Mouse (Mus musculus) left cerebral cortex, adult 2 months (tissue): ENCODE results near the gene Dnajb13. TPM values are rescaled to one million over a fixed set of nuclear protein-coding genes. Genes with fewer than 3 reads are reported as not detected.
"Not testable (repeated sequence)": the region's sequence is repeated elsewhere in the genome, so short reads cannot be mapped to it uniquely, and the experiment has no call there.

Experiments used
- DNase-seq, 2 experiments: peaks; one replicate each; pipeline ENCODE4 v3.0.0; 2021 to 2022; ENCODE audit warnings: low spot score in 2 of 2, mixed read lengths in 1 of 2; ENCODE audit errors: extremely low spot score in 1 of 2
- H3K27ac ChIP-seq: fragments of 200-600 bp; 2 replicates; pipeline ENCODE4 v1.8.1; 2022
- H3K4me3 ChIP-seq: fragments of 200-600 bp; 2 replicates; pipeline ENCODE4 v1.8.1; 2022
- CTCF ChIP-seq: fragments of 200-600 bp; IDR thresholded peaks from 2 replicates; pipeline ENCODE4 v1.8.1; 2022; ENCODE audit warnings: antibody characterized with exemption, mild to moderate bottlenecking, moderate library complexity
- intact Hi-C: fragments of 180-260 bp; cut with DNase I; formaldehyde crosslinking; loops from one replicate; pipeline ENCODE4 v1.15.1; 2025
- total RNA-seq, 2 experiments: library from RNA; stranded (reverse); gene quantifications; 2 replicates each; pipeline ENCODE4 v1.2.3; 2021

Dnajb13 gene
- total RNA-seq, 2 experiments from 2014 or later = 0.28 to 0.50 TPM

- DNase-seq = peak; percentile 43 to 62
- intact Hi-C loops = no loop called here
- Histone ChIP-seq H3K27ac (peak overlapping the region; percentile 75), H3K4me3 (peak overlapping the region; percentile 18)
- TF ChIP-seq CTCF = no peak; the same call in 1 of the 2 replicates
Measured at GRCm38 (mm10) chr7:100495581-100496251, 19.0 kb downstream of the Dnajb13 start.

- intact Hi-C loops = no loop called here
Measured at GRCm38 (mm10) chr7:100495042-100495441, 19.7 kb downstream of the Dnajb13 start.

GRCm38 (mm10) chr7:100494415-100494831 lies 20.3 kb downstream of the Dnajb13 start:
- DNase-seq = no peak
- no peak for TF ChIP-seq CTCF
- intact Hi-C loops = loop anchor here (5.0 kb wide), 1 partner anchor 67 kb away; no protein-coding TSS in a partner anchor
- Histone ChIP-seq H3K27ac (peak overlapping the region; percentile 58), H3K4me3 (peak overlapping the region; percentile 48)

More at GRCm38 (mm10) chr7:100495042-100495441, 19.7 kb downstream of the Dnajb13 start:
- no peak for TF ChIP-seq CTCF
- Histone ChIP-seq H3K4me3 (peak overlapping the region; percentile 18), H3K27ac (peak overlapping the region; percentile 75)
- DNase-seq = no peak

GRCm38 (mm10) chr7:100493484-100494414 lies 21.0 kb downstream of the Dnajb13 start:
- TF ChIP-seq CTCF = no peak
- DNase-seq = no peak
- intact Hi-C loops = loop anchor here (2.0 to 5.0 kb wide), 2 partner anchors 33 to 66 kb away; no protein-coding TSS in a partner anchor
- peak overlapping the region; percentile 81 for H3K27ac ChIP-seq
- peak overlapping the region; percentile 48 for H3K4me3 ChIP-seq

- Histone ChIP-seq H3K27ac (peak within 1 kb of the TSS; percentile 81), H3K4me3 (peak within 1 kb of the TSS; percentile 48)
- peak; percentile 49 to 67 for DNase-seq
- no peak for TF ChIP-seq CTCF
- intact Hi-C loops = loop anchor here (2.0 to 5.0 kb wide), 2 partner anchors 32 to 66 kb away; no protein-coding TSS in a partner anchor
Measured at GRCm38 (mm10) chr7:100493117-100493483, 21.7 kb downstream of the Dnajb13 start, which contains the start of gene Ucp2. TSS of gene Ucp2 (plus strand) at chr7:100493337.

GRCm38 (mm10) chr7:100492391-100493116 lies 22.2 kb downstream of the Dnajb13 start:
- intact Hi-C loops = loop anchor here (2.0 to 5.0 kb wide), 2 partner anchors 32 to 65 kb away; no protein-coding TSS in a partner anchor
- DNase-seq = no peak
- Histone ChIP-seq H3K4me3 (peak overlapping the region; percentile 48), H3K27ac (peak overlapping the region; percentile 81)
- no peak for TF ChIP-seq CTCF

- no peak overlapping the region for H3K4me3 ChIP-seq
- DNase-seq = no peak
- no peak for TF ChIP-seq CTCF
- no peak overlapping the region for H3K27ac ChIP-seq
- intact Hi-C loops = no loop called here
Measured at GRCm38 (mm10) chr7:100488474-100489048, 26.2 kb downstream of the Dnajb13 start.

- TF ChIP-seq CTCF = no peak
- no peak overlapping the region for H3K27ac ChIP-seq
- no peak overlapping the region for H3K4me3 ChIP-seq
- intact Hi-C loops = no loop called here
- no peak for DNase-seq
Measured at GRCm38 (mm10) chr7:100487301-100487700, 27.5 kb downstream of the Dnajb13 start.

- DNase-seq = no peak
- no peak overlapping the region for H3K27ac ChIP-seq
- TF ChIP-seq CTCF = no peak
- intact Hi-C loops = no loop called here
- H3K4me3 ChIP-seq = no peak overlapping the region
Measured at GRCm38 (mm10) chr7:100484493-100484892, 30.3 kb downstream of the Dnajb13 start.

- intact Hi-C loops, H3K4me3 ChIP-seq, H3K27ac ChIP-seq, DNase-seq: not testable (repeated sequence)
Measured at GRCm38 (mm10) chr7:100482046-100482445, 32.7 kb downstream of the Dnajb13 start.

- no peak overlapping the region for H3K4me3 ChIP-seq
- no peak for TF ChIP-seq CTCF
- H3K27ac ChIP-seq = no peak overlapping the region
- no peak for DNase-seq
- intact Hi-C loops = no loop called here
Measured at GRCm38 (mm10) chr7:100480175-100480574, 34.6 kb downstream of the Dnajb13 start.
